Mouse (Mus musculus) kidney, postnatal 14 days (tissue): Measurements from ENCODE around the gene Txn2.
"Not testable (repeated sequence)": the region's sequence is repeated elsewhere in the genome, so short reads cannot be mapped to it uniquely, and the experiment has no call there.

ENCODE experiments used
- DNase-seq: peaks from one replicate; pipeline ENCODE4 v3.0.0; 2022; ENCODE audit warnings: mixed read lengths

The Txn2 gene

GRCm38 (mm10) chr15:77874807-77875206 is 54.0 kb downstream of the Txn2 start:
- no peak for DNase-seq

- DNase-seq: no peak
Measured at GRCm38 (mm10) chr15:77874310-77874709, 54.5 kb downstream of the Txn2 start.

- DNase-seq: peak; percentile 81
Measured at GRCm38 (mm10) chr15:77873564-77873963, 55.2 kb downstream of the Txn2 start.

GRCm38 (mm10) chr15:77872996-77873395 is 55.8 kb downstream of the Txn2 start:
- no peak for DNase-seq

- no peak for DNase-seq
Measured at GRCm38 (mm10) chr15:77868340-77868739, 60.5 kb downstream of the Txn2 start.

GRCm38 (mm10) chr15:77867231-77867968 is 61.4 kb downstream of the Txn2 start:
- DNase-seq: not testable (repeated sequence)

GRCm38 (mm10) chr15:77866583-77867220 is 62.1 kb downstream of the Txn2 start:
- peak; percentile 83 for DNase-seq
